Mouse (Mus musculus): ENCODE measurements at regions not wholly inside any gene's neighbourhood (a gene's known extent, or its start where the extent isn't known, plus 50 kb on each side); places are given as distances from the start of the nearest gene placed in this dataset.
A peak's percentile ranks its signal among the peaks of the same experiment; 100 is the strongest.

DNA sequence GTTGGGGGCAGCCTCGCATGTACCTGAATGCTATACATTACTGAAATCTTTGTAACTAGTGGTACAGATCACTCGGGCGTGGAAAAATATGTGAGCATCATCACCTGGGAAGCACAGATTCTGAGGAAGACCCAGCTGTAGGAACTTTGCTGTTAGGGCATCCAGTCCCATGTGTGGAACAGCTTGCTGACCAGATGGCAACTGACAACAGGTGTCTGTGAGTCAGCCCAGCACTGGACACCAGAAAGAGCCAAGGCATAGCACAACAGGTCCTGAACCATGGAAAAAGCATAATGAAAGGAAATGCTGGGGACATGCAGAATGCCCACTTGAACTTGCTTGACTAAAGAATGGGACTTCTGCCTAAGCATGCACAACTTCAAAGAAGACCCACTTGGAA, 115.3 kb upstream of the Igf1 start:
- Histone ChIP-seq H3K27me3 (ENCODE audit: insufficient read depth, low read length) (no peaks in the 10 kb centered on the region), H3K9ac (replicated peaks; ENCODE audit: low read length, poor library complexity, severe bottlenecking) (no peak overlapping the region), H3K4me3 (ENCODE audit: low read depth, low read length) (no peak overlapping the region), H3K4me2 (ENCODE audit: low read depth, low read length, poor library complexity, severe bottlenecking) (no peak overlapping the region), H3K36me3 (ENCODE audit: insufficient read depth, low read length) (no peaks in the 10 kb centered on the region), H3K4me1 (ENCODE audit: insufficient read depth, low read length) (no peaks in the 10 kb centered on the region), H3K27ac (ENCODE audit: low read depth, low read length) (no peak overlapping the region), H3K9me3 (ENCODE audit: low read length) (no peaks in the 10 kb centered on the region)
- no peak for ATAC-seq (ENCODE audit: low FRiP score)
- no peak for DNase-seq (ENCODE audit: low spot score)
- TF ChIP-seq CTCF (IDR thresholded peaks at IDR 0.05): no peak
- 92% methylated on average over 3 of the region's 3 CpGs for WGBS

DNA sequence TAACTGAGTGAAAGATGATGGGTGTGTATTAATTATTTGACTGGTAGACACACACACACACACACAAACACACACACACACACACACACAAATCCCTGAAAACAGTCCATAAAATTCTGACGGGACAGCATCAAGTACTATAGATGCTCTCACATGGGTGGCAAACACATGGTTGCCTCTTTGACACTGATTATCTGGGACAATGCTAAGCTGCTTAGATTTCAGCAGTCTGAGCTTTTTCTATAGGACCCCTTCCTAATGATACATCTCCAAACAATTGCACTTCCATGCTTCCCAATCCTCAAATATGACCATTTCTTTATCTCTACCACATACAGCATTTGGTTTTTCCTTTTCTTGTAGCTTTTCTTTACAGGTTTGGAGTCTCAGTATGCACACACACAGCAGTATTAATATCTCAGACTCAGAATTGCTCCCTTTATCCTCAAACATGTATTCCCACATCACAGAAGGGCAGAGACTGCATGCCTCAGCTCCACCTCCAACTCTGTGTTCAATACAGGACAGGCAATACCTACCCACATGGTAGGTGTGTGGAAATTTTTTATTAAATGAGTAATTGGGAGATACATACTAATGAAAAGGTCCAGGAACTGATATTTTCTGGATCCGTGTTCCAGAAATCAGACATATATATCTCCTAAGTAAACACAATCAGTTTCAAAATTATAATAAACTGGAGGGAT, 110.1 kb upstream of the Igf1 start:
- 65% methylated on average over 2 of the region's 2 CpGs for WGBS
- Histone ChIP-seq H3K36me3 (ENCODE audit: insufficient read depth, low read length) (no peaks in the 10 kb centered on the region), H3K9ac (replicated peaks; ENCODE audit: low read length, poor library complexity, severe bottlenecking) (no peak overlapping the region), H3K27ac (ENCODE audit: low read depth, low read length) (no peak overlapping the region), H3K4me3 (ENCODE audit: low read depth, low read length) (no peak overlapping the region), H3K4me1 (ENCODE audit: insufficient read depth, low read length) (no peaks in the 10 kb centered on the region), H3K27me3 (ENCODE audit: insufficient read depth, low read length) (no peaks in the 10 kb centered on the region), H3K9me3 (ENCODE audit: low read length) (no peaks in the 10 kb centered on the region), H3K4me2 (ENCODE audit: low read depth, low read length, poor library complexity, severe bottlenecking) (no peak overlapping the region)
- ATAC-seq (ENCODE audit: low FRiP score) (no peak), DNase-seq (ENCODE audit: low spot score) (no peak)
- TF ChIP-seq CTCF (IDR thresholded peaks at IDR 0.05): no peak

DNA sequence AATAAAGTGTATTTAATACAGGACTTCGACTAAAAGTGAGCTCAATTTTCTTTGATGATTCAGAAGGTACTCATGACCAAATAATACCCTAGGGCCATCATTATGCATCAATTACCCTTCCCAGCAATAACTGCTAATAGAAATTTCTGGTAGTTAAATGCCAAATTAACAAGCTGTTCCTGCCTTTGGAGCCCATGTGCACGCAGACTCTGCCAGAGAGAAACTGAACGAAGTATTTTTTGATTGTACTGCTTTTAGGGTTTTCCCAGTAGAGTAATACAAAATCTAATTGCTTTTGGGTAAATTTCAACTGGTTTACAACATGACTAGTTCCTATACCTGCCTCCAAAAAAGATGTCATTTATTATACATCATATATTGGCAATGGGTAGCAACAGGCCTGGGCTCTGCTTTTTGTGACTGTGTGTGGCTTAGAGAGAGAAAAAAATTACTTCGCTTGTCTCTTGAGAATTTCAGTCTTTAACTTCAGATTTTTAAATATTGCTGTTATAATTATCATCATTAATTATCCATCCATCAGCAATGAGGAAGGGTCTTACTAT, 109.4 kb upstream of the Igf1 start:
- Histone ChIP-seq H3K4me1 (ENCODE audit: insufficient read depth, low read length) (no peaks in the 10 kb centered on the region), H3K4me2 (ENCODE audit: low read depth, low read length, poor library complexity, severe bottlenecking) (no peak overlapping the region), H3K27me3 (ENCODE audit: insufficient read depth, low read length) (no peaks in the 10 kb centered on the region), H3K27ac (ENCODE audit: low read depth, low read length) (no peak overlapping the region), H3K36me3 (ENCODE audit: insufficient read depth, low read length) (no peaks in the 10 kb centered on the region), H3K4me3 (ENCODE audit: low read depth, low read length) (no peak overlapping the region), H3K9me3 (ENCODE audit: low read length) (no peaks in the 10 kb centered on the region), H3K9ac (replicated peaks; ENCODE audit: low read length, poor library complexity, severe bottlenecking) (no peak overlapping the region)
- DNase-seq (ENCODE audit: low spot score): peak; percentile 48
- 76% methylated on average over 4 of the region's 4 CpGs for WGBS
- ATAC-seq (ENCODE audit: low FRiP score): no peak
- TF ChIP-seq CTCF (IDR thresholded peaks at IDR 0.05): no peak

DNA sequence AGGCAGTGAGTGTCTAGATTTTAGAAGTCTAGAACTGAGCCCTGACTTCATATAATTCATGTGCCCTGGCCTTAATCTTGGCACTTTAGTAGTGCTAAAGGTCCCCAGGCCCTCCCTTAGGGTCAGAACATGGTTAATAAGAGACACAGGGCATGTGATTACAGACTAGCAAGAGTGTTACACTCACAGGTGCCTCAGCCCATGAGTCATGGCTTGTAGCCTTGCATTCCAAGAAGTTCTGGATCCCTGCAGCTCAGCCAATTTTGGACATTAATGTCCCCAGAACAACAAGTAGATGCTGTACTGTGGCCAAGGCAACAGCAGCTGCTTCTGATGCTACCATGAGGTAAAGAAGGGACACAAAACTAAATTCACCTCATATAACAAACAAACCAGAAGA, 107.7 kb upstream of the Igf1 start:
- no peak overlapping the region for H3K9ac ChIP-seq (replicated peaks; ENCODE audit: low read length, poor library complexity, severe bottlenecking)
- H3K27ac ChIP-seq (ENCODE audit: low read depth, low read length): no peak overlapping the region
- H3K4me3 ChIP-seq (ENCODE audit: low read depth, low read length): no peak overlapping the region
- H3K4me1 ChIP-seq (ENCODE audit: insufficient read depth, low read length): no peaks in the 10 kb centered on the region
- no peak for TF ChIP-seq CTCF (IDR thresholded peaks at IDR 0.05)
- no peaks in the 10 kb centered on the region for H3K9me3 ChIP-seq (ENCODE audit: low read length)
- DNase-seq (ENCODE audit: low spot score) (no peak), ATAC-seq (ENCODE audit: low FRiP score) (no peak)
- no peaks in the 10 kb centered on the region for H3K27me3 ChIP-seq (ENCODE audit: insufficient read depth, low read length)
- no peaks in the 10 kb centered on the region for H3K36me3 ChIP-seq (ENCODE audit: insufficient read depth, low read length)
- no peak overlapping the region for H3K4me2 ChIP-seq (ENCODE audit: low read depth, low read length, poor library complexity, severe bottlenecking)

DNA sequence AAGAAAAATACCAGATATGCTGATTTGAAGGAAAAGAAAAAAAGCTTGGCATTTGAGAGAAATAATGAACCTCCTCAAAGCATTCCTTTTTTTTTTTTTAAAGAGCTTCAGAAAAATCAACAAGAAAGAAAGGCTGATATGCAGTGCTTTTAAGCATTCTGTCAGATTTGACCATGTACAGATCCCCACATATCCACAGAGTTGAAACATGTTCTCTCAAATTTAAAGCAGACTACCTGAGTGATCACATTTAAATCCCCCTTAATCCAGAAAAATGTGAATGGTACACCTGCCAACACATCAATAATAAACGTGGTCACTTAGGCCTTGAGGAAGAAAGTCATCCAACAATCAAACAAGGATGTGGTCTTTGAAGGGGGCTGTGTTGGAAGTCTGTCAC, 107.1 kb upstream of the Igf1 start:
- WGBS: 47% methylated on average over 1 of the region's 1 CpGs
- no peak overlapping the region for H3K4me3 ChIP-seq (ENCODE audit: low read depth, low read length)
- H3K4me1 ChIP-seq (ENCODE audit: insufficient read depth, low read length): no peaks in the 10 kb centered on the region
- H3K9me3 ChIP-seq (ENCODE audit: low read length): no peaks in the 10 kb centered on the region
- H3K27me3 ChIP-seq (ENCODE audit: insufficient read depth, low read length): no peaks in the 10 kb centered on the region
- no peak for TF ChIP-seq CTCF (IDR thresholded peaks at IDR 0.05)
- DNase-seq (ENCODE audit: low spot score): no peak
- no peak overlapping the region for H3K9ac ChIP-seq (replicated peaks; ENCODE audit: low read length, poor library complexity, severe bottlenecking)
- H3K36me3 ChIP-seq (ENCODE audit: insufficient read depth, low read length): no peaks in the 10 kb centered on the region
- ATAC-seq (ENCODE audit: low FRiP score): no peak
- no peak overlapping the region for H3K27ac ChIP-seq (ENCODE audit: low read depth, low read length)
- no peak overlapping the region for H3K4me2 ChIP-seq (ENCODE audit: low read depth, low read length, poor library complexity, severe bottlenecking)

DNA sequence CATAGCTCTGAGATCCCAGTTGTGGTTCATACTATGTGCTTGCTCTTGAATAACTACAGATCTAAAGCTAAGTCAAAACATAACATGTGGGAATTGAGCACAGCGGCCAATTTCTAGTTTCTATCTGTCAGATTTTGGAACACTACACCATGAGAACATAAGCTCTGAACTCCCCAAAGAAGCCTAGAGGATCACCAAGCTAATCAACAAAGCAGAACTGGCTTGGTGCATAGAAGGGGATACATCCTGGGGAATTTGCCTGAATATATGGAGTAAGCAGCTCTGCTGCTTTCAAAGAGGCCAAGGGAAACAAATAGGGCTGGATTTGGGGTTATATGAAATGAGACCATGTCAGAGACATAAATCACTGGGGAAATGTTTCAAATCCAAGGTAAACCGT, 105.9 kb upstream of the Igf1 start:
- 77% methylated on average over 2 of the region's 2 CpGs for WGBS
- Histone ChIP-seq H3K4me1 (ENCODE audit: insufficient read depth, low read length) (no peaks in the 10 kb centered on the region), H3K27me3 (ENCODE audit: insufficient read depth, low read length) (no peaks in the 10 kb centered on the region), H3K27ac (ENCODE audit: low read depth, low read length) (no peak overlapping the region), H3K9me3 (ENCODE audit: low read length) (no peaks in the 10 kb centered on the region), H3K9ac (replicated peaks; ENCODE audit: low read length, poor library complexity, severe bottlenecking) (no peak overlapping the region), H3K4me3 (ENCODE audit: low read depth, low read length) (no peak overlapping the region), H3K36me3 (ENCODE audit: insufficient read depth, low read length) (no peaks in the 10 kb centered on the region), H3K4me2 (ENCODE audit: low read depth, low read length, poor library complexity, severe bottlenecking) (no peak overlapping the region)
- no peak for TF ChIP-seq CTCF (IDR thresholded peaks at IDR 0.05)
- ATAC-seq (ENCODE audit: low FRiP score) (no peak), DNase-seq (ENCODE audit: low spot score) (no peak)
